Mouse (Mus musculus) kidney, postnatal 10 days (tissue): ENCODE measurements around the gene Cyp4b1.
"Not testable (repeated sequence)": the region's sequence is repeated elsewhere in the genome, so short reads cannot be mapped to it uniquely, and the experiment has no call there.

ENCODE experiments used
- DNase-seq: peaks from one replicate; pipeline ENCODE4 v3.0.0; 2021; ENCODE audit warnings: mixed read lengths

The Cyp4b1 gene

DNA sequence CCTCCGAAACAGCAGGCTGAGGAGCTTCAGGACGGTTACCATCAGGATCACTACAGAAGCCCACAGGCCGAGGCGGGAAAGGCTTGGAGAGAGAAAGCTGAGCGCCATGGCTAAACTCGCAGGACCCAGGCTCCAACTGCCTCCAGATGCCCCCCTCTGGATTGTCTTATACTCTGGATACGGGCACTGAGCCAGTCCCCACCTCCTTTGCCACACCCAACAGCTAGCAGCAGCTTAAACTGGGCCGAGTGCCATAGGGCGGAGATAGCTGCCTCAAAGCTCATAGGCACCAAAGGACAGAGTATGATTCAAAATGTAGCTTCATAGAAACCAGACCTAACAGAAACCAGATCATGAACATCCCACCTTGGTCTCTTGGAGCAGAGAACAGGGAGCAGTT lies at the start of gene Cyp4b1:
Gene Cyp4b1, minus strand, starts transcription at position 144 of the 400 bp plus-strand sequence.
- peak; percentile 80 for DNase-seq

DNA sequence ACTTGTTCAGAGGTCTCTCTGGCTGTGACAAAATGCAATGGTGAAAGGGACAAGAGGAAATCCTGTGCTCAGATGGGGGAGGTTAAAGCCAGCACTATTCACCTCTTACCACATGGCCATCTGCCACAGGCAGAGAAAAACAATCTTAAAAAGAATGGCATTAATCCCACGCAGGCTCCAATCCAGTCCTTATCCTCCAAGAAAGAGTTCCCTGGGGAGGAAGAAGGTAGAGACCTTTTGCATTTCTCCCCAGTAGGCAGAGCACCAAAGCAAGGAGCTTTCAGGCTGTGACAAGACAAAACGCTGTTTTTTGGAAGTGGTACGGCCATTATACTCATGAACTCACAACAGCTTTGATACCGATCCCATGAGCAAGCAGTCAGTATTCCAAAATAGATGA lies 38.8 kb upstream of the Cyp4b1 start:
- no peak for DNase-seq

DNA sequence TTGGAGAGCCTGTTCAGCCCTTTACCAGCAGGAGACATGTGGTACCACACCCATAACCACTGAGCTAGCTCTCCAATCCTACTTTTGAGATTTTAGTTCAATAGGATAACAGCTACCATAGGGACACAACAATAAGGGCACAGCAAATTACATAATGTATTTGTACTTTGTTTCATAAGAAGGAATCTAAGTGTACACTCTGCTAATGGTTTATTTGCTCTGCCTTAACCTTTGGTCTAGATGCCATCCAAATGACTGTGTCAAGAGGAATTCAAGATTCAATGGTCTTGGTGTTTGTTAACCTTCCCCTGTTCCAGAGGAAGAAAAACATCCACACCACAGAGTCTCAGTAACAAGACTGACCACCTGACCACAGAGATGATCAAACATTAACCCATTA lies 11.7 kb upstream of the Cyp4b1 start:
- peak; percentile 2 for DNase-seq

DNA sequence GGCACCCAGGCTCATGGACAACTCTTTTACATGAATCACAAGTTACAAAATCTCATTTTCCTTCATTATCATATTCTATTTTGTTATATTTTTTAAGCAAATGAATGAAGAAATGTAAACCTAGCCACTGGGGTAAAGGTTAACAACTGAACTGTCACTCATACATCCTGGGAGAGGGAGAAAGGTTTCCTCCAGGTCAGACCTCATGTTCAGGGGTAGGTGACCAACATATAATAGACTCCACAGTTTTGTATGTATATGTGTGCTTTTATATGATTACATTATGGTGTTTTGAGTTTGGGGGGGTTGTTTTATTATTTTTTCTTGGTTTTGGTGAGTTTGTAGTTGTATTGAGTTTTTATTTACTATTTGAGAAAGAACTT lies 10.3 kb upstream of the Cyp4b1 start:
- no peak for DNase-seq

DNA sequence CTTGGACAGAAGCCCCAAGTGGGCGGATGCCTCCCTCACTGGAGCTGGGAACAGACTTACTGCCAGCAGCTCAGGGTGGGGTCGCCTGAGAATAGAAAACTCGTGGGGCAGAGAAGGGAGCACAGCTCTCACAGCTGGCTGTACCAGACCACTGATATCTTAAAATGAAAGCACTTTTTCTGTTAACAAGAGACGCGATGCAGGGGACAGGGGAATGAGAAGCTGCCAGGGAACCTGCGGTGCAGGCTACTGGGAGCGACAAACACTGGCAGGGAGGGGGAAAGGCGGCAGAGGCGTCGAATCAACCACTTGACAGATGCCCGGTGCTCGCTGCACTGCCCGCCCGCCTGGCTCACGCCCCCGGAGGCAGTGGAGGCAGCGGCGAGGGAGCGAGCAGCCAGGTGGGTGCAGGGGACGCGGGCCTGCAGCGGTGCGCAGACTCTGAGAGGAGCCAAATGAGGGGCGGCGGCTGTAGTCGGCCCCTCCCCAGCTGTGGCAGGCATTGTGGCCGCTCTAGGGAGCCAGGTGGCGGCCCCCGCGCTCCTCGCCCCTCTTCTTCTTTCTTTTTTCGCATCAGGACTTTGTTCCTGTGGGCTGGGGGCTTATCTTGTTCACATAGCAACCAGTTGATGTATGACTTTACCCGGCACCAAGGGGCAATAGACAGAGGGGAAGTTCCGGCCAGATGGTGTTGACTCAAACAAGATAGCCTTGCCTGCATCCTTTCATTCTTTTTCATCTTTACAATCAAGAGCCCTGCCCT lies 9.8 kb upstream of the Cyp4b1 start:
- peak; percentile 72 for DNase-seq

DNA sequence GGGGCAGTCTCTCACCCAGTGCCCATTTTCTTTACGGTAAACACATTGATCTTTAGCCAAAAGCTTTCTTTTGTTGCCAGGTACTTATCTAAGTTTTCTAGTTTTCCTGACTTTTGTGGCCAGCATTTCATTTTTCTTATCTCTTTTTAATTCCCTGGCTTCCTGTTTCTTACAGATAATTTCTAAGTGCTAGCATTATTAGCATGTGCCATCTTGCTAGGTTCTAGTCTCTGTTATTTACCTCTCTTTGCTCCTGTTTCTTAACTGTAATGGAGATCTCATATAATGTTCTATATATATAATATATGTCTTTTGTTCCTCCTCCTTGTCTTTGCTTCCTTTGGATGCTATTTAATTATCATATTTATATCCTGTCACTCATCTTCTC lies 9.0 kb upstream of the Cyp4b1 start:
- not testable (repeated sequence) for DNase-seq

DNA sequence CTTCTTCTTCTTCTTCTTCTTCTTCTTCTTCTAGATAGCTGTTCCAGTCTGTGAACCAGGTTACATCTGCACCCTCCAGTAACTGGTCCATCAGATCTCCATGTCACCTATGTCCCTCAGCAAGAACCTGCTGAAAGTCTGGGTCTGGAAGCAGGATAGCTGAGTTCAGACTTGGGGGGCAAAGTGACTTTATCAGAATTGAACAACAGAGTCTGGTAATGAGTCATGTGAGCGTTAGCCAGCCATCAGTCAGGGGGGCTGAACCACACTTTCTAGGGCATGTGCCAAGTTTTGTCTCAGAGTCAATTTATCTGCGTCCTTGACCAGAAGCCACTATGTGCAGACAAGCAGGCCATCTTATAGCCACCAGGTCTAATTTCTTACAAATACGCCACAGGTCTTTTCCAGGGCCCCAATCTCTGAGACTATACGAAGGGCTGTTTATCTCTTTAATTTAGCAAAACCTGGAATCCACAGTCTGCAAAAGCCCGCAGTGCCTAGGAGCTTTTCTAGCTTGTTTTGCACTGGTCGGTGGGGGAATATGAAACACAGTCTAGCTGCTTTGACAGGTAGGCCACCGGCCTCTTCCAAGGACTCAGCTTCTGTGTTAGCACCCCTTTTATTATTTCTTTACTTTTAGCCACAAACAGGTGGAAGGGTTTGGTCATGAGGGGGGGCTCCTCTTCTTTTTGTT lies 8.5 kb upstream of the Cyp4b1 start:
- DNase-seq, result not testable (repeated sequence)

DNA sequence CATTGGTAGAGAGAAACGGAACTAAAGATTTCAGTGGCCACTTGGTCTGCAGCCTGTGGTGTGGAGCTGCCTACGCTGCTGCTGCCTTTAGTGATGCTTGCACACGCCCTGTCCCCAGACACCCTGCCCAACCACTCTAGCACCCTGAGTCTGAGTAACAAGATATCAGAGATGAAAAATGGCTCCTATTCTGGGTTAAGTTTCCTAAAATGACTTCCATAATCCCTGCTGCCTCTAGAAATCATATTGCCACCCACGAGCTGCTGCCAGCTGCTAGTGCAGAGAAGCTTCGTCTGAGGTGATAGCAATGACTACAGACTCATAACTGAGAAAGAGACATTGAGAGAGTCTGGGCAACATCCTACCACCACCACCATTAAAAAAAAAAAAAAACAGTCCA lies 3.3 kb upstream of the Cyp4b1 start:
- DNase-seq, result no peak

DNA sequence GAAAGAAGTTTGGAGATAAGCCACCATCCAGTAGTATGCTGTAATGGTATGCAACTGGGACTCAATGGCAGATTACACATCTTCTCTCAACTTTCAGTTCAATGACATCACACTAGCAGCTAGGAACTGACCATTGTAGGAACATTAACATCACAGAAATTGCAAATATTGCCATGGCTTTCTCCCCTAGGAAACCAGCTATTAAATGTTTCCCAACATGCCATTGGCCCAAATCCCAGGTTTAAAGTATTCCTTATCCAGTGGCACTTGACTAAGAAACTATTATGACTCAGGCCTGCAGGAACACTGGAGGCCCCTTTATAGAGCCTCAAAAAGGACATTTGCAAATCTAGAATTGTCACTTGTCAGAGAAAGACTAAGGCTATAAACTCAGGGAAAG lies 1.8 kb upstream of the Cyp4b1 start:
- DNase-seq, result no peak

DNA sequence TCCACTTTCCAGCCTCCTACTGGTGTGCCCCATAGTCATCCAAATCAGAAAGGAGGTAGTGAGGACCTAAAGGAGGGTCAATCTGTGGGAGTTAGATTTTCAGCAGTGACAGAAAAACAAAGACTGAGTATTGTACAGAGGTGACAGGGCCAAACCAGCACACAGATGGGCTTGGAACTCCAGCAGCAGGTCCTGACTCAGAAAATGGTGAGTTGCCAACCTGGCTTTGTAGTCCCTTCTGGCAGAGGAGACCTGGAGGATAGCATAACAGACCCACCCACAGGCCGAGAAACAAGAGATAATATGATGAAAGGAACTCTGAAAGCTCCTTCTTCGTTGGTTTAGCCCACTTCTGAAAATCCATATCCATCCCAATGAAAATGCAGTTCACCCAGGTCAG lies 1.2 kb upstream of the Cyp4b1 start:
- DNase-seq, result no peak

DNA sequence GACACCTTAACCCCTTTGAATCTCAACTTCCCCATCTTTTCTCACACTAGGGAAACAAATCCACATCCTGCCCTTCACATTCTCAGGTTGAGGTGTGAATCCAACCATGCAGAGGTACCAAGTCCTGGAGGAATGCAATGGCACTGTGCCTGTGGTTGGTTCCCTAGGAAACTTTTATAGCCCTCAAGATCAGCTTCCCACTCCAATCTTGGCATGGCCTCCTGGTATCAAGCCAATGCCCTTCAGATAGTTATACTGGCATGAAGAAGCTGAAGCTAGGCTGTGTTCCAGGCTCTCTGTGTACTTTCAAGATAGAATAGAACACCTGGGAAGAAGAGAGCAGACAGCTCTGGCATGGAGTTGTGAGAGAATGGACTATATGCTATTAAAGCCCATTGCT lies 2.2 kb downstream of the Cyp4b1 start:
- peak; percentile 52 for DNase-seq

DNA sequence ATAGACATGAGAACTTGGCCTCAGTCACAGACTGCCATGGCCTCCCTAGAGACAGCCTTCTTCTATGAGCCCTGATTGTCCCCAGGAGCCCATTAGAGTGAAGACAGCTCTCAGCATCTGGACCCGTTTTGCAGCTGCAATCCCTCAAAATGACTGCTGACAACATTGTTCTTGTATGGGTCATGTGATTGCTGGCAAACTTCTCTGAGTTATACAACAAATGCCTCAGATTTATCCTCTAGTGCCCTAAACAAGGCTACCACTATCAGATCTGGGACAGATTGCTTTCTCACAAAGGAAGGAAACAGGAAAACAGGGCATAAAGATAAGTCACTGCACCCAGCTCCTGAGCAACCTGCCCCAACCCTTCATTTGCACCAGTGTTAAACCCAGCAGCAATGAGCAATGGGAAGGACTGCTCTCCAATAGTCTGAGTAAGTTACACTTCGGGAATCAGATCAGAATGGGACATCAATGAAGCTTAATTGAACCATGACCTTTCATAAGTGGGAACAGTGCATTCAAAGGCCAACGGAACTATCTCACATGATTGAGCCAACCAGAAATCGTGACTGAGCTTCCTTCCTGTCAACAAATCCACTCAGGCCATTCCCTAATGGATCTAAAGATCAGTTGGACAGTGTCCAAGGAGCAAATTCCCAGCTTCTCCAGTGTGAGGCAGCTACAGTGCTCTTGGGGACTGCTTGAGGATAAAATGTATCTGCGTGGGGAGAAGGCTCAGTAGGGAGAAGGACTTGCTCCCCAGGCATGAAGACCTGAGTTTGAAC lies 4.4 kb downstream of the Cyp4b1 start:
- peak; percentile 60 for DNase-seq

DNA sequence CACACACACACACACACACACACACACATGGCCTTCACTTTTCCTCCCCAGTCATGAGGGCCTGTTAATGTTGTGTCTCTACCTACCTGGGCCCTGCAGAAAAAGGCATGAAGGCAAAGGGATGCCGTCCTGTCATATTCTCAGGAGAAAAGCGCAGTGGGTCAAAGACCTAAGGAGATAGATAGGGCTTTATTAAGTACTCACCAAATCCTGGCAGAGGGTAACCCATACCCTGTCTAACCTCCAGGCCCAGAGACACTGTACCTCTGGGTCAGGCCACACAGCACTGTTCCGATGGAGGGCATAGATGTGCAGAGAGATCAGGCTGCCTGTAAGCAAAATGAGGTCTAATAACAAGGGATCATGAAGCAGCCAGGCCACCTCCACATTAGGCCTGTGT lies 22.0 kb downstream of the Cyp4b1 start:
- DNase-seq, result not testable (repeated sequence)

DNA sequence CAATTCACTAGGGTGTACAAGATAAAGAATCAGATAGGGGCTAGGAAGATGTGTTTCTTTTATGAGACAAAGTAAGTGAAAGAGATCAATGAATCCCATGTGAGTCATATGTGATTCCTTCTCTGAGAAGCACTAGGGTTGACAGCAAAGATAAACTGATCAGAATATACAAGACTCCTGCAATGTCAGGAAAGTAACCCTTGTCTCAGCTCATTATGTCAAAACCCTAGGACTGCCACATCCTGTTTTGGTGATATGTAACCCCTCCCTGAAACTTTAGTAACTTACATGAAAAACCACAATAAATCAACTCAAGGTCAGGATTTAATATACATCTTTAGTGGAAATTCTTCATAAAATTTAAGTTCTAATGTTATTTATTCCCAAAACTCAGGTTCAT lies 33.5 kb downstream of the Cyp4b1 start:
- no peak for DNase-seq

DNA sequence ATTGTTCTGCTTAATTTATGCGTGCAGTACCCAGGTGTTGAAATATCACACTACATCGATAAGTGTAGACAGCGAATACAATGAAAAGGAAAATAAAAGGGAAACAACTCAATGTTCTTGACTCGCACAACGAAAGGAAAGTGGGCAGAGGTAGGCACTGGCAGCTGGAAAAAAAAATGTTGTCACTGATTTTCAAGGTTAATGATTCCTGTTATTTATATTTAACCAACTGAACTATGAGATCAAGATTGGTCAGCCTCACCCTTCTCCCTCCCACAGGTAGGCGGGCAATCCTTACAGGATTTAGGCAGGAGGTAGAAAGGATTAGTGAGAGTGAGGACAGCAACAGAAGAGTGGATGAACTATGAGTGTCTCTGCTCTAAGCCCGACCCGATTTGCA lies 46.9 kb downstream of the Cyp4b1 start, which contains the start of gene Cyp4a32:
Gene Cyp4a32, plus strand, starts transcription at position 359 of the 400 bp plus-strand sequence.
- not testable (repeated sequence) for DNase-seq

DNA sequence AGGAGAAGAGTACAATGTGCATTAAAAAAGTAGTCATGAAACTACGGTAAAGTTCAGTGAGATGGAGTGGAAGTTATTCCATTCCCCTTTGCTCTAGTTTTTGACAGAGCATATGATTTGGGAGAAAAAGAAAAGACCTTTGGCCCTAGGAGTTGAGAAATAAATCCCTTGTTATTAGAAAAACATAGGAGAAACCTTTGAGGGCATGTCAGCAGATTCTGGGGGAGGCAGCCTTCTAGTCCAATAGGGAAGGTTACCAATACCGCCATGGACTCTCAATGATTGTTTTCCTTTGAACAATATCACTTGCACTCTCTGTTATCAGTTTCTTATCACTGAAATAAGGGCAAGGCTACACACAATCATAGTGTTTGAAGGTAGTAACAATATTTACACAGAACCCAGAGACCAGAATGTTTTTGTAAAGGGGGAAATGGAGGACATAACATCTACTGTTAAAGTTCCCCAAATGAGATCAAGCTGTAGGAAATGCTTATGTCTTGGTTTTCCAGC lies 50.6 kb downstream of the Cyp4b1 start:
- DNase-seq, result no peak

DNA sequence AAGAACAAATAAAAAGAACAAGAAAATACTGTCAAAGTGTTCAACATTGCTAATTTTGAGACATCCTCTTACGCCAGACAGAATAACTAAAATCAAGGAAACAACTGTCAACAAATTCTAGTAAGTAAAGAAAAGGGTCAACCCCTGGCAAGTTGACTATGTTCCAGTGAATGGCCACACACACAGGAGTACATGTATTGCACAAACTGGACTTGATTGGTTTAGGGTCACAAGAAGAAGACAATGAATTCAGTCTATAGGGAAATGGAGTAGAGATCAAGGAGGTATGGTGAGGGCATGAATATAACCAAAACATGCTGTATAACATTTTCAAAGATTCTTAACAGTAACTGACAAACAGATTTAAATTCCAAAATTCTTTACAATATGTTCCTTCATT lies 51.2 kb downstream of the Cyp4b1 start:
- DNase-seq, result no peak

DNA sequence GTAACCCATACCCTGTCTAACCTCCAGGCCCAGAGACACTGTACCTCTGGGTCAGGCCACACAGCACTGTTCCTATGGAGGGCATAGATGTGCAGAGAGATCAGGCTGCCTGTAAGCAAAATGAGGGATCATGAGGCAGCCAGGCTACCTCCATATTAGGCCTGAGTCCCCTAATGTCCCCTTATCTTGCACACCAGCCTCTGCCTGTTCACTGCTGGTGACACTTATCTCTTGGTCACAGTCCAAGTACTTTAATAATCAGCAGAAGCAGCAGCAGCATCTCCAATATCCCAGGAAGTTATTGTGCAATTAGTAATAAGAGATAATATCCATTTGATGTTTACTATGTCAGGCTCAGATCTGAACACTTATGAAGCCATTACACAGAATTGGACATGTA lies 64.5 kb downstream of the Cyp4b1 start:
- no peak for DNase-seq

DNA sequence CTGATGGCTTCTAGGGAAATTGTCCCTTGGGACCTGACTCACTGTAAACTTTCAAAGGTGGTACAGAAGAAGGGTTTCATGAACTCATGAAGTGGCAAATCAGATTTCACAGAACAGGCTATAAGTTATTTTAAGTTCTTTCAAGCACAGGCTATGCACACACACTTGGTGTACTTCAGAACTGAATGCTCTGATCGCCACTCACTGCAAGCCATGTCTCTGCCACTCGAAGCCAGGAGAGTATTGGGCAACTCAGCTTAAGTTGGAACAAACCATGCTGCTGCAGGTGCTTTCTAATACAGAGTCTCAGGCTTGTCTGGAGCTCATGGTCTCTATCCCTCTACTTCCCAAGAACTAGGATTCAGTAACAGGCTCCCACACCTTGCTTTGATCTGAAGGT lies 71.7 kb downstream of the Cyp4b1 start:
- no peak for DNase-seq

DNA sequence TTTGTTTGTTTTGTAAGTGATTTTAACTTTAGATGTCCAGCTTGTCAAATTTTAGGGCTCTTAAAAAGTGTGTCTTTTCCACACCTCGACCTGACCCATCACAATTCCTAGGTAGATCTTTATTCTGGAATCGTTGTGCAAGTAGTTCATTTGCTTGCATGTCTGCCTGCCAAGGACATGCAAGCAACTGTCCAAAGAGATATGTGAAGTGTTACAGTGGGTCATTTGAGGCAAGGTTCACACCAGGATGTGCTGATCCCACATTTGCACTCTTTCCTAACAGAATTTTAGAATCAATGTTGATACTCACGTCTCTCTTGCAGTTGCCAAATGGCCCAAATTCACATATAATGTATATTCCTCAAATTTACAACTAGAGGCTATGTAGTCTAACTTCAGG lies 72.3 kb downstream of the Cyp4b1 start:
- DNase-seq, result no peak
